Mouse (Mus musculus) retina, adult 2 months (tissue): ENCODE results near the gene Spata16.

Source experiments
- DNase-seq: peaks from one replicate; pipeline ENCODE4 v3.0.0-alpha.2; 2012; ENCODE audit warnings: low read depth, low spot score

Spata16 gene

GRCm38 (mm10) chr3:26972105-26972504 is 334.7 kb downstream of the Spata16 start:
- DNase-seq = no peak

- DNase-seq = no peak
Measured at GRCm38 (mm10) chr3:26979603-26980002, 342.2 kb downstream of the Spata16 start.

- DNase-seq = no peak
Measured at GRCm38 (mm10) chr3:26980371-26980770, 343.0 kb downstream of the Spata16 start.

- no peak for DNase-seq
Measured at GRCm38 (mm10) chr3:26981979-26982623, 344.7 kb downstream of the Spata16 start.

GRCm38 (mm10) chr3:26983749-26984148 is 346.3 kb downstream of the Spata16 start:
- no peak for DNase-seq

GRCm38 (mm10) chr3:27006844-27007243 is 369.4 kb downstream of the Spata16 start:
- DNase-seq = no peak

- DNase-seq = no peak
Measured at GRCm38 (mm10) chr3:27027957-27028356, 390.5 kb downstream of the Spata16 start.

- DNase-seq = no peak
Measured at GRCm38 (mm10) chr3:27028526-27028925, 391.1 kb downstream of the Spata16 start.

- no peak for DNase-seq
Measured at GRCm38 (mm10) chr3:27030067-27030857, 392.8 kb downstream of the Spata16 start.
